Mouse (Mus musculus) neural tube, embryonic 13.5 days (tissue): ENCODE results near the gene Pdgfb. TPM values are rescaled to one million over a fixed set of nuclear protein-coding genes. Genes with fewer than 3 reads are reported as not detected.

Experiments used
- ATAC-seq: fragments of 200-750 bp; cut with Nextera tagmentation; 2 replicates; pipeline ENCODE4 v1.8.0; 2017; ENCODE audit warnings: low read depth, mild to moderate bottlenecking, moderate TSS enrichment, moderate library complexity
- H3K27ac ChIP-seq: fragments of 300-500 bp; sonication (generic); replicated peaks from 2 replicates; pipeline ENCODE4 v1.5.1; 2015; ENCODE audit warnings: moderate library complexity, mild to moderate bottlenecking, inconsistent platforms
- H3K27me3 ChIP-seq: fragments of 300-500 bp; sonication (generic); 2 replicates; pipeline ENCODE4 v1.6.1; 2015; ENCODE audit warnings: mild to moderate bottlenecking, inconsistent platforms
- H3K36me3 ChIP-seq: fragments of 300-500 bp; sonication (generic); 2 replicates; pipeline ENCODE4 v1.6.1; 2015; ENCODE audit warnings: mild to moderate bottlenecking, inconsistent platforms
- H3K4me1 ChIP-seq: fragments of 300-500 bp; sonication (generic); replicated peaks from 2 replicates; pipeline ENCODE4 v1.6.1; 2015; ENCODE audit warnings: inconsistent platforms
- H3K4me2 ChIP-seq: fragments of 300-500 bp; sonication (generic); 2 replicates; pipeline ENCODE4 v1.6.1; 2015; ENCODE audit warnings: inconsistent platforms, mild to moderate bottlenecking, moderate library complexity
- H3K4me3 ChIP-seq: fragments of 300-500 bp; sonication (generic); 2 replicates; pipeline ENCODE4 v1.5.1; 2015; ENCODE audit warnings: mild to moderate bottlenecking, inconsistent platforms
- H3K9ac ChIP-seq: fragments of 300-500 bp; sonication (generic); 2 replicates; pipeline ENCODE4 v1.6.1; 2015; ENCODE audit warnings: moderate library complexity, mild to moderate bottlenecking, inconsistent platforms
- H3K9me3 ChIP-seq: fragments of 300-500 bp; sonication (generic); 2 replicates; pipeline ENCODE4 v1.6.1; 2016; ENCODE audit warnings: inconsistent platforms
- WGBS: fragments of 180-500 bp; shearing (Covaris S2); methylation state at CpG from one replicate; pipeline ENCODE4 v1.1.7; 2015; 5-methylcytosine and 5-hydroxymethylcytosine counted together
- microRNA-seq: library from miRNA; unstranded; fragments of <30 nt; microRNA quantifications from one replicate; pipeline ENCODE4, GENCODE M21; 2016
- polyA plus RNA-seq: library from polyadenylated mRNA; unstranded; fragments of >200 nt; fragmentation: Nextera tagmentation; extraction: Ambion mirVana; gene quantifications from 2 replicates; pipeline ENCODE4 v1.2.1, GENCODE M21; 2015

Pdgfb gene
- polyA plus RNA-seq, 1 experiment from 2014 or later, result 3.3 TPM

DNA sequence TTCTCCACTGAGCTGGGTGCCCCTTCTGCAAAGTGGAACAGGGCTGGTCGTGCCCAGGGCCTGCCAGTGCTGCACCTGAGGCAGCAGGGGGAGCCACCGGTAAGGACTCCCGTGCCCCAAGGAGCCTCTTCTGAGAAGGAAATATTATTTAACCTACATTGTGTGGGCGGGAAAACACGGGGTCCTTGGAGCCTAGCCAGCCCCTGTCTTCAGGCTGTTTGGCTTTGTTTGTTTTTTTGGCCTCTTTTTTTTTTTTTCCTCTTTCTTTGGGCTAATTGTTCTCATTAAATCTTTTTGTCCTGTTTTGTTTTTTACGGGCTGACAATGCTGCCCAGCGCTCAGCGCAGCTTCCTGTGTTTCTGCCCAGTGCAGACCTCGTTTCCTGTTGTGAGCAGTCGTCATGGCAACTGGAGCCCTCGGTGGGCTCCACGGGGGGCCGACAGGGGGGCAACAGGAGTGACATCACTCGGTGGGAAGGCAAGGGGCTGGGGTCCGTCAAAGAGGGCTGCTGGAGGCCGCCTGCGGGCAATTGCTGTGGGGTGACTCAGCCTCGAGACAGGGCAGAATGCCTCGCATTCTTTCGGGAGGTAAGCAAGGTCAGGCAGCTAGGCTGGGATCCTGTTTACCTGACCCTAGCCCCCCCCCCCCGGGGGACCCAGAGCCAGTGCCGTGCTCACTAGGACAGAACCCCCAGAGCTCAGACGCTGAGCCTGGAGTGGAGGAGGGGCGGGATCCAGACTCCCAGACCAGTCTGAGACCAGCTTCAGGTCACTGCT, 64.3 kb downstream of the Pdgfb start:
- Histone ChIP-seq H3K9ac (peak overlapping the region; percentile 70), H3K4me2 (peak overlapping the region; percentile 57), H3K36me3 (no peaks in the 10 kb centered on the region), H3K27ac (peak overlapping the region; percentile 71), H3K4me3 (peak overlapping the region; percentile 30), H3K9me3 (no peaks in the 10 kb centered on the region), H3K4me1 (peaks cover 34% of the 10 kb centered on the region), H3K27me3 (no peaks in the 10 kb centered on the region)
- ATAC-seq, result peak; percentile 55
- WGBS, result 2% methylated on average over 24 of the region's 24 CpGs

- H3K4me3 ChIP-seq, result no peak overlapping the region
- no peak overlapping the region for H3K4me2 ChIP-seq
- H3K27me3 ChIP-seq, result no peaks in the 10 kb centered on the region; the same call in 1 of the 2 replicates
- H3K4me1 ChIP-seq, result peaks cover 34% of the 10 kb centered on the region
- H3K9ac ChIP-seq, result no peak overlapping the region
- H3K36me3 ChIP-seq, result no peaks in the 10 kb centered on the region
- no peak overlapping the region for H3K27ac ChIP-seq
- 74% methylated on average over 6 of the region's 6 CpGs for WGBS
- no peaks in the 10 kb centered on the region for H3K9me3 ChIP-seq
- ATAC-seq, result no peak
Measured at GRCm38 (mm10) chr15:79947681-79948080, 67.1 kb downstream of the Pdgfb start.

- H3K4me3 ChIP-seq, result no peak overlapping the region
- WGBS, result 61% methylated on average over 9 of the region's 9 CpGs
- H3K9ac ChIP-seq, result no peak overlapping the region
- H3K4me1 ChIP-seq, result peaks cover 25% of the 10 kb centered on the region
- H3K27me3 ChIP-seq, result no peaks in the 10 kb centered on the region; the same call in 1 of the 2 replicates
- H3K4me2 ChIP-seq, result no peak overlapping the region
- H3K36me3 ChIP-seq, result no peaks in the 10 kb centered on the region
- ATAC-seq, result no peak
- H3K9me3 ChIP-seq, result no peaks in the 10 kb centered on the region
- no peak overlapping the region for H3K27ac ChIP-seq
Measured at GRCm38 (mm10) chr15:79946790-79947189, 68.0 kb downstream of the Pdgfb start.

DNA sequence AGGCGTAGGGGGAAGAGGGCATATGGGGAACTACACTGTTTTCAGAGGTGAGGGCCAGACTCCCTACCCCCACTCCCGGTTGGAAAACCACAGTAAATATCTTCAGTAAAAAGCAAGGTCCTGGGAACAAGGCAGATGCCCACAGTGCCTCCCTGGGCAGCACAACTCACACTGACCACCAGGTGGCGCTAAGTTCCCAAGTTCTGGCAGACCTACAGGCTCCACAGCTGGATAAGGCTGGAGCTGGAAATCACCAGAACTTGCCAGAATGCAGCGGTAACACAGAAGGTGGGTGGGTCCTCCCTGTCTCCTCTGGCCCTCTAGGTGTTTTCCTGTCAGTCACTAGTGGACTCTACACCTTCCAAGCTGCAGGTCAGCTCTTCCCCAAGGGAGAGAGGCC, 68.8 kb downstream of the Pdgfb start:
- no peak overlapping the region for H3K27ac ChIP-seq
- 11% methylated on average over 4 of the region's 4 CpGs for WGBS

More for the DNA sequence above, 68.8 kb downstream of the Pdgfb start:
- Histone ChIP-seq H3K27me3 (no peaks in the 10 kb centered on the region; the same call in 1 of the 2 replicates), H3K9ac (0 out of 2 replicates have a peak overlapping the region, but pooled peaks have one; percentile 3), H3K9me3 (no peaks in the 10 kb centered on the region), H3K4me3 (no peak overlapping the region), H3K4me2 (no peak overlapping the region), H3K4me1 (peaks cover 17% of the 10 kb centered on the region), H3K36me3 (no peaks in the 10 kb centered on the region)
- ATAC-seq, result peak; percentile 62

Small RNAs within 50 kb of the gene (microRNA-seq; reads per million reads assigned to microRNA genes)
- 0.89 reads per million for gene Mir7213

Other genes with a start within 250 kb of the Pdgfb start
- gene Dnal4, start 237.1 kb downstream of the Pdgfb start, polyA plus RNA-seq, result 69.7 and 72.1 TPM in 2 replicates
- gene Nptxr, start 210.2 kb downstream of the Pdgfb start, polyA plus RNA-seq, result 19.9 and 22.1 TPM in 2 replicates
- gene Npcd, start 180.7 kb downstream of the Pdgfb start, polyA plus RNA-seq, result 0.90 TPM in 1 of 2 replicates, not detected in the other
- 39.8 and 42.0 TPM in 2 replicates for gene Cbx6, start 180.3 kb downstream of the Pdgfb start, polyA plus RNA-seq
- 4.6 and 5.2 TPM in 2 replicates for gene Apobec3, start 123.3 kb downstream of the Pdgfb start, polyA plus RNA-seq
- gene Cbx7, start 43.9 kb downstream of the Pdgfb start, polyA plus RNA-seq, result 3.0 and 3.3 TPM in 2 replicates
- 27.2 and 36.0 TPM in 2 replicates for gene Syngr1, start 76.4 kb upstream of the Pdgfb start, polyA plus RNA-seq
- gene Rpl3, start 76.9 kb upstream of the Pdgfb start, polyA plus RNA-seq, result 597 and 620 TPM in 2 replicates
- gene Tab1, start 118.2 kb upstream of the Pdgfb start, polyA plus RNA-seq, result 35.9 and 38.9 TPM in 2 replicates
- gene Mgat3, start 158.7 kb upstream of the Pdgfb start, polyA plus RNA-seq, result 13.3 and 14.6 TPM in 2 replicates
- gene Mief1, start 219.0 kb upstream of the Pdgfb start, polyA plus RNA-seq, result 37.8 and 39.1 TPM in 2 replicates
- gene AC140267.1, start 220.9 kb upstream of the Pdgfb start, polyA plus RNA-seq, result 3.7 TPM in 1 of 2 replicates, not detected in the other
- 114 TPM in 2 replicates for gene Atf4, start 240.2 kb upstream of the Pdgfb start, polyA plus RNA-seq
- gene Rps19bp1, start 249.3 kb upstream of the Pdgfb start, polyA plus RNA-seq, result 65.2 and 74.2 TPM in 2 replicates